9 mouse cellular contexts compared by ENCODE assay signal in the genomic region with DNA sequence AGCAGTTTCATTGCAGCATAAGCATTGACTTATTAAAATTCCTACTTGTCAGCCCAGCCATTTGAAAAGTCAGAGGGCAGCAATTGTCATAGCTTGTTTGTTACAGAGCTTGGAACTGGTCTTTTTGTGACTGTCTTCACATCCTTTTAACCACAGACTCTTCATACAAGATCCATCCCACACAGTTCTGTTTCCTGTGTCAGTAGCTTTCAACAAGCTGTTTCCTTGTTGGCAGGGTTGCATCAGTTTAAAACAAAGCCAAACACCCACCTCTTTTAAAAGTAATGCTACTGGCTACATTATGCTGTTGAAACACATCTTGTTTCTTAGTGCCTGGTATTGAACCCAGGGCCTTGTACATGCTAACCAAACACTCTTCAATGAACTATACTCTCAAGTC. TPM values are rescaled to one million over a fixed set of nuclear protein-coding genes. Genes with fewer than 3 reads are reported as not detected.
A peak's percentile ranks its signal among the peaks of the same experiment; 100 is the strongest.
DNase-seq lines count a peak whose midpoint lies in the region; ATAC-seq lines count a peak whose summit lies in the region.
"Had no signal": no experiment of that assay in that cellular context is flagged by ENCODE, and none has a peak within 500 bp of the region (broad histone marks: within the 10 kb centered on the region; RNA-seq: fewer than 3 reads in every experiment).

No protein-coding gene starts in this region.

- H3K9ac ChIP-seq in hindbrain, embryonic 12.5 days: no peak overlapping the region
- H3K9ac ChIP-seq in liver, embryonic 12.5 days: peak overlapping the region; percentile 86

- no peaks in the 10 kb centered on the region for H3K36me3 ChIP-seq in hindbrain, embryonic 10.5 days
- no peaks in the 10 kb centered on the region for H3K36me3 ChIP-seq in hindbrain, embryonic 12.5 days
- H3K36me3 ChIP-seq in liver, embryonic 12.5 days: peaks cover 18% of the 10 kb centered on the region
- H3K36me3 ChIP-seq: G1E had no signal

- H3K4me1 ChIP-seq in hindbrain, embryonic 10.5 days (replicated peaks): peaks cover 39% of the 10 kb centered on the region
- peaks cover 22% of the 10 kb centered on the region for H3K4me1 ChIP-seq in hindbrain, embryonic 12.5 days
- H3K4me1 ChIP-seq in liver, embryonic 12.5 days: peaks cover 92% of the 10 kb centered on the region

- no peak for DNase-seq in hindbrain, embryonic 10.5 days (ENCODE audit: low spot score)
- DNase-seq in 416B (ENCODE audit: low read depth): peak; percentile 87
- peak; percentile 49 for DNase-seq in fat pad, adult 2 months (ENCODE audit: extremely low read depth, low read depth, low spot score)
- DNase-seq in adrenal gland, postnatal 36 days: no peak
- DNase-seq in ovary, postnatal 14 days (ENCODE audit: low spot score): no peak
- DNase-seq in adrenal gland, postnatal 4 days (ENCODE audit: low spot score in 2 of 2): no peak

- ATAC-seq in hindbrain, embryonic 12.5 days (ENCODE audit: low FRiP score): no peak
- no peak for ATAC-seq in liver, embryonic 12.5 days

- no peak overlapping the region for H3K4me3 ChIP-seq in hindbrain, embryonic 10.5 days
- no peak overlapping the region for H3K4me3 ChIP-seq in hindbrain, embryonic 12.5 days
- peak overlapping the region; percentile 25 for H3K4me3 ChIP-seq in liver, embryonic 12.5 days

- no peaks in the 10 kb centered on the region for H3K27me3 ChIP-seq in hindbrain, embryonic 10.5 days (ENCODE audit: insufficient read depth, poor library complexity, severe bottlenecking)
- H3K27me3 ChIP-seq in hindbrain, embryonic 12.5 days: no peaks in the 10 kb centered on the region
- H3K27me3 ChIP-seq in liver, embryonic 12.5 days (replicated peaks): no peaks in the 10 kb centered on the region

- H3K27ac ChIP-seq in hindbrain, embryonic 10.5 days: peak overlapping the region; percentile 73
- H3K27ac ChIP-seq in hindbrain, embryonic 12.5 days: no peak overlapping the region; the same call in 1 of the 2 replicates
- peak overlapping the region; percentile 97 for H3K27ac ChIP-seq in liver, embryonic 12.5 days

- H3K4me2 ChIP-seq in hindbrain, embryonic 12.5 days (replicated peaks): no peak overlapping the region
- H3K4me2 ChIP-seq in liver, embryonic 12.5 days: peak overlapping the region; percentile 76

- no peaks in the 10 kb centered on the region for H3K9me3 ChIP-seq in hindbrain, embryonic 10.5 days
- no peaks in the 10 kb centered on the region for H3K9me3 ChIP-seq in hindbrain, embryonic 12.5 days (replicated peaks)
- no peaks in the 10 kb centered on the region for H3K9me3 ChIP-seq in liver, embryonic 12.5 days (replicated peaks)
- H3K9me3 ChIP-seq: G1E had no signal

RNA-seq across cellular contexts. Expression of a gene that starts 46.9 kb away (rescaled TPM):
- polyA plus RNA-seq in hindbrain, embryonic 10.5 days (2016; fragmentation: Nextera tagmentation; extraction: Ambion mirVana): 89.4 and 105 TPM in 2 replicates
- polyA plus RNA-seq in hindbrain, embryonic 12.5 days (2016; fragmentation: Nextera tagmentation; extraction: Ambion mirVana): 88.9 and 101 TPM in 2 replicates
- 112 and 121 TPM in 2 replicates for polyA plus RNA-seq in liver, embryonic 12.5 days (2016; fragmentation: Nextera tagmentation; extraction: Ambion mirVana)
- total RNA-seq in adrenal gland, postnatal 36 days (2021): 10 to 100 TPM; 48.8 to 62.8 TPM
- 10 to 100 TPM; 78.3 to 80.1 TPM for total RNA-seq in adrenal gland, postnatal 4 days (2021)

Comparison
In these comparisons a context has a peak if more than half of its experiments do, and no peak if none do; other contexts are left out.
1. DNase-seq: peak in 416B (single experiment) and fat pad, adult 2 months (single experiment); none in hindbrain, embryonic 10.5 days (single experiment), adrenal gland, postnatal 36 days (0 of 2), ovary, postnatal 14 days (single experiment) and adrenal gland, postnatal 4 days (0 of 2).